28 mouse cellular contexts compared by ENCODE assay signal in the genomic region with DNA sequence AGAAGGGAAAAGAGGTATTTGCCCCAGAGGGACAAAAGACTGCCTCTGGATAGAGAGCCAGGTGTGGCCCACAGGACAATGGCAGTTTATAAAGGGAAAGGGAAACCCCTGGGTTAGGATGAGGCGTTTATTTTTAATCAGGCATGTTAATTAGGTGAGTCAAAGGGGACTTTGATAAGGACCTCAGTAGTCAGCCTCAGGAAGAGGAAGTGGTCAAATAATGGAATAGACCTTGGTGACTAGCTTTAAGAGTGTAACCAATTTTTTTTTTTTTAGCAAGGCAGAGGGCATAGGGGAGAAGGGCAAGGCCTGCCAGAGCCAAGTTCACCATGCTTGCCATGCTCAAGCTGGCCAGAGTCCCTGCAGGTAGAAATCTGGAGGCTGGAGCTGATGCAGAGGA.
A peak's percentile ranks its signal among the peaks of the same experiment; 100 is the strongest.
DNase-seq lines count a peak whose midpoint lies in the region; ATAC-seq and TF ChIP-seq lines count a peak whose summit lies in the region.
"Had no signal": no experiment of that assay in that cellular context is flagged by ENCODE, and none has a peak within 500 bp of the region (broad histone marks: within the 10 kb centered on the region; RNA-seq: fewer than 3 reads in every experiment).

No protein-coding gene starts in this region.

- no peak overlapping the region for H3K27ac ChIP-seq in heart, embryonic 12.5 days (ENCODE audit: poor library complexity, severe bottlenecking)
- no peak overlapping the region for H3K27ac ChIP-seq in CH12.LX (ENCODE audit: insufficient read depth, low read depth)
- H3K27ac ChIP-seq in stomach, postnatal 0 days (replicated peaks), result no peak overlapping the region
- H3K27ac ChIP-seq: embryonic facial prominence, embryonic 13.5 days; forebrain, embryonic 10.5 days; heart, embryonic 15.5 days; hindbrain, embryonic 13.5 days; kidney, embryonic 15.5 days; layer of hippocampus, adult 2 months; limb, embryonic 15.5 days; liver, embryonic 15.5 days; midbrain, embryonic 13.5 days; neural tube, embryonic 13.5 days had no signal

- H3K36me3 ChIP-seq in heart, embryonic 12.5 days, result no peaks in the 10 kb centered on the region
- no peaks in the 10 kb centered on the region for H3K36me3 ChIP-seq in CH12.LX (replicated peaks in 1 of 2; ENCODE audit: control insufficient read depth in 1 of 2, insufficient read depth in 1 of 2, low read length in 1 of 2)
- no peaks in the 10 kb centered on the region for H3K36me3 ChIP-seq in stomach, postnatal 0 days (ENCODE audit: control insufficient read depth, insufficient read depth, low read length)
- H3K36me3 ChIP-seq: embryonic facial prominence, embryonic 13.5 days; forebrain, embryonic 10.5 days; heart, embryonic 15.5 days; hindbrain, embryonic 13.5 days; kidney, embryonic 15.5 days; limb, embryonic 15.5 days; liver, embryonic 15.5 days; midbrain, embryonic 13.5 days; neural tube, embryonic 13.5 days had no signal

- H3K4me3 ChIP-seq in heart, embryonic 12.5 days, result no peak overlapping the region
- no peak overlapping the region for H3K4me3 ChIP-seq in CH12.LX (replicated peaks in 1 of 3; ENCODE audit: low read depth in 2 of 3, low read length in 2 of 3, poor library complexity in 1 of 3)
- no peak overlapping the region for H3K4me3 ChIP-seq in stomach, postnatal 0 days (ENCODE audit: low read depth, low read length)
- H3K4me3 ChIP-seq: embryonic facial prominence, embryonic 13.5 days; forebrain, embryonic 10.5 days; heart, embryonic 15.5 days; hindbrain, embryonic 13.5 days; kidney, embryonic 15.5 days; layer of hippocampus, adult 2 months; limb, embryonic 15.5 days; liver, embryonic 15.5 days; midbrain, embryonic 13.5 days; neural tube, embryonic 13.5 days had no signal

- ATAC-seq in heart, embryonic 12.5 days (ENCODE audit: insufficient number of reproducible peaks, low FRiP score), result no peak
- peak; percentile 68 for ATAC-seq in common myeloid progenitor, adult 5-6 weeks (replicated peaks; ENCODE audit: low read depth, poor library complexity, severe bottlenecking)
- ATAC-seq in stomach, postnatal 0 days (ENCODE audit: low FRiP score, low TSS enrichment), result peak; percentile 79
- ATAC-seq: forebrain, postnatal 0 days; midbrain, embryonic 13.5 days had no signal

- no peak for TF ChIP-seq CTCF in CH12.LX (conservative IDR thresholded peaks at IDR 0.05 in 1 of 2, IDR thresholded peaks at IDR 0.05 in 1 of 2; ENCODE audit: low read depth in 2 of 2, low read length in 2 of 2)
- no peak for TF ChIP-seq CTCF in stomach, postnatal 0 days (IDR thresholded peaks at IDR 0.05; ENCODE audit: low read depth)

- in situ Hi-C loops in CH12.LX (cut with MboI; ENCODE audit: low pct_ligation_motif_present, low pct_unique_long_range_greater_than_20kb, low sequenced_read_pairs), result no loop called here

- peaks cover 3% of the 10 kb centered on the region; the same call in 1 of the 2 replicates for H3K9me3 ChIP-seq in heart, embryonic 12.5 days (replicated peaks)
- peaks cover 3% of the 10 kb centered on the region for H3K9me3 ChIP-seq in CH12.LX (replicated peaks; ENCODE audit: low read length)
- H3K9me3 ChIP-seq in stomach, postnatal 0 days (ENCODE audit: control insufficient read depth, low read length), result no peaks in the 10 kb centered on the region
- H3K9me3 ChIP-seq: forebrain, embryonic 10.5 days; heart, embryonic 15.5 days; hindbrain, embryonic 13.5 days; kidney, embryonic 15.5 days; limb, embryonic 15.5 days; liver, embryonic 15.5 days; midbrain, embryonic 13.5 days; neural tube, embryonic 13.5 days had no signal

- no peak for TF ChIP-seq POLR2A in CH12.LX (IDR thresholded peaks at IDR 0.05; ENCODE audit: low read depth, low read length)

- no peaks in the 10 kb centered on the region for H3K79me2 ChIP-seq in CH12.LX (replicated peaks; ENCODE audit: control insufficient read depth, extremely low read depth, insufficient read depth, poor library complexity, severe bottlenecking)

- TF ChIP-seq RAD21 in CH12.LX (IDR thresholded peaks at IDR 0.05; ENCODE audit: low read depth, low read length), result no peak

- no peak overlapping the region for H3K4me2 ChIP-seq in heart, embryonic 12.5 days
- H3K4me2 ChIP-seq in CH12.LX (ENCODE audit: insufficient read depth, low read depth, poor library complexity, severe bottlenecking), result no peak overlapping the region
- H3K4me2 ChIP-seq in stomach, postnatal 0 days (replicated peaks; ENCODE audit: low read depth), result no peak overlapping the region
- H3K4me2 ChIP-seq: embryonic facial prominence, embryonic 13.5 days; heart, embryonic 15.5 days; hindbrain, embryonic 13.5 days; kidney, embryonic 15.5 days; limb, embryonic 15.5 days; liver, embryonic 15.5 days; lung, embryonic 14.5 days; midbrain, embryonic 13.5 days; neural tube, embryonic 13.5 days had no signal

- dilution Hi-C loops in CH12.LX (cut with MboI; ENCODE audit: extremely low pct_ligation_motif_present, extremely low pct_unique_long_range_greater_than_20kb, low sequenced_read_pairs), result no loop called here

- no peaks in the 10 kb centered on the region for H3K27me3 ChIP-seq in heart, embryonic 12.5 days (replicated peaks)
- H3K27me3 ChIP-seq in CH12.LX (replicated peaks), result no peaks in the 10 kb centered on the region
- H3K27me3 ChIP-seq in stomach, postnatal 0 days (ENCODE audit: control insufficient read depth, insufficient read depth, low read length), result no peaks in the 10 kb centered on the region
- H3K27me3 ChIP-seq: embryonic facial prominence, embryonic 13.5 days; heart, embryonic 15.5 days; hindbrain, embryonic 13.5 days; kidney, embryonic 15.5 days; limb, embryonic 15.5 days; liver, embryonic 15.5 days; midbrain, embryonic 13.5 days; neural tube, embryonic 13.5 days had no signal

- H3K4me1 ChIP-seq in heart, embryonic 12.5 days (replicated peaks), result peaks cover 27% of the 10 kb centered on the region
- H3K4me1 ChIP-seq in CH12.LX (ENCODE audit: control insufficient read depth in 1 of 2, insufficient read depth in 2 of 2), result peaks cover 6 to 35% of the 10 kb centered on the region in 2 experiments
- peaks cover 3% of the 10 kb centered on the region; the same call in 1 of the 2 replicates for H3K4me1 ChIP-seq in stomach, postnatal 0 days (replicated peaks; ENCODE audit: control insufficient read depth, insufficient read depth)
- H3K4me1 ChIP-seq: hindbrain, embryonic 13.5 days; liver, embryonic 15.5 days; midbrain, embryonic 13.5 days; neural tube, embryonic 13.5 days had no signal

- peak; percentile 7 for DNase-seq in heart, adult 11 months
- peak; percentile 52 for DNase-seq in CH12.LX (ENCODE audit: extremely low read depth)
- no peak for DNase-seq in stomach, postnatal 0 days (ENCODE audit: low spot score)
- no peak for DNase-seq in cerebellum, adult 11 months
- DNase-seq in c-Kit-positive CD71-positive TER-119-positive erythroid progenitor cells, embryonic 14.5 days (ENCODE audit: low spot score), result no peak
- DNase-seq: adrenal gland, adult 8-10 months; cerebellum, adult 9-11 months; forebrain, postnatal 0 days; gastrocnemius, postnatal 10 days; kidney, adult 18-20 months; kidney, postnatal 25 days; lung, embryonic 14.5 days; lung, postnatal 14 days; right cerebral cortex, postnatal 4 days; thymus, adult 2 months; thymus, postnatal 36 days had no signal

- no peak overlapping the region for H3K9ac ChIP-seq in heart, embryonic 12.5 days
- H3K9ac ChIP-seq in CH12.LX (ENCODE audit: insufficient read depth, low read depth), result no peak overlapping the region
- H3K9ac ChIP-seq in stomach, postnatal 0 days (ENCODE audit: low read length), result no peak overlapping the region
- H3K9ac ChIP-seq: embryonic facial prominence, embryonic 13.5 days; forebrain, postnatal 0 days; heart, embryonic 15.5 days; hindbrain, embryonic 13.5 days; kidney, embryonic 15.5 days; limb, embryonic 15.5 days; liver, embryonic 15.5 days; lung, embryonic 14.5 days; midbrain, embryonic 13.5 days; neural tube, embryonic 13.5 days had no signal

- WGBS in heart, embryonic 12.5 days, result 35% methylated on average over 1 of the region's 1 CpGs
- 45% methylated on average over 1 of the region's 1 CpGs for WGBS in stomach, postnatal 0 days

- 0 out of 2 replicates have a peak, but pooled peaks have one; percentile 11 for TF ChIP-seq EP300 in CH12.LX (IDR thresholded peaks at IDR 0.05; ENCODE audit: low read length)
- no peak for TF ChIP-seq EP300 in stomach, postnatal 0 days (optimal IDR thresholded peaks at IDR 0.05)

TF ChIP-seq in CH12.LX, 34 proteins besides CTCF, POLR2A, EP300 and RAD21:
- no peak for TF ChIP-seq TCF12 (IDR thresholded peaks at IDR 0.05; ENCODE audit: low read depth, low read length)
- peak; percentile 76 for TF ChIP-seq ZNF384 (IDR thresholded peaks at IDR 0.05; ENCODE audit: low read depth, low read length)
- no peak for TF ChIP-seq ELF1 (IDR thresholded peaks at IDR 0.05; ENCODE audit: low read depth, low read length)
- TF ChIP-seq TBP (conservative IDR thresholded peaks at IDR 0.05; ENCODE audit: low read depth, low read length), result no peak
- peak; percentile 12; the same call in 1 of the 2 replicates for TF ChIP-seq IRF4 (IDR thresholded peaks at IDR 0.05; ENCODE audit: low read depth, low read length)

Comparison
In these comparisons a context has a peak if more than half of its experiments do, and no peak if none do; other contexts are left out.
1. DNase-seq: peak in heart, adult 11 months (single experiment) and CH12.LX (single experiment); none in stomach, postnatal 0 days (single experiment), cerebellum, adult 11 months (single experiment) and c-Kit-positive CD71-positive TER-119-positive erythroid progenitor cells, embryonic 14.5 days (single experiment).